Comparison of ENCODE assay signal across 14 mouse cellular contexts in genomic region chr2:35659578-35660194, GRCm38 (mm10).
"Had no signal": no experiment of that assay in that cellular context is flagged by ENCODE, and none has a peak within 500 bp of the region (broad histone marks: within the 10 kb centered on the region; RNA-seq: fewer than 3 reads in every experiment).

No protein-coding gene starts in this region.

- H3K36me3 ChIP-seq: limb, embryonic 15.5 days; midbrain, embryonic 13.5 days; neural tube, embryonic 15.5 days; stomach, embryonic 15.5 days had no signal

- H3K4me3 ChIP-seq: stomach, embryonic 15.5 days had no signal

- H3K27ac ChIP-seq: kidney, postnatal 0 days; limb, embryonic 15.5 days; liver, embryonic 14.5 days; neural tube, embryonic 15.5 days had no signal

- H3K9ac ChIP-seq: limb, embryonic 15.5 days; liver, embryonic 14.5 days; midbrain, embryonic 13.5 days; stomach, embryonic 15.5 days had no signal

- H3K27me3 ChIP-seq: limb, embryonic 15.5 days; midbrain, embryonic 13.5 days; neural tube, embryonic 15.5 days; stomach, embryonic 15.5 days had no signal

- H3K9me3 ChIP-seq: limb, embryonic 15.5 days; midbrain, embryonic 13.5 days; neural tube, embryonic 15.5 days; stomach, embryonic 15.5 days had no signal

- DNase-seq: kidney, adult 2 months; kidney, postnatal 36 days; layer of hippocampus, adult 9-11 months; layer of hippocampus, postnatal 36 days; lung, adult 18-20 months; spleen, adult 18-20 months; thymus, adult 2 months; thymus, postnatal 25 days had no signal

- H3K4me2 ChIP-seq: midbrain, embryonic 13.5 days; stomach, embryonic 15.5 days had no signal
